Mouse (Mus musculus) lung, adult 2 months (tissue): Measurements from ENCODE around the gene Gm4756.

Experiments used
- CTCF ChIP-seq: fragments of 200-500 bp; IDR thresholded peaks from 2 replicates; pipeline ENCODE4 v1.5.1; 2011; ENCODE audit warnings: mild to moderate bottlenecking, low read length, control low read depth; ENCODE audit not compliant: insufficient read depth
- POLR2A ChIP-seq: fragments of 200-500 bp; IDR thresholded peaks from 2 replicates; pipeline ENCODE4 v1.6.1; 2011; ENCODE audit warnings: low read depth, mild to moderate bottlenecking, control low read depth, low read length, borderline replicate concordance; ENCODE audit errors: extremely low read depth

- TF ChIP-seq CTCF, result no peak
- no peak for TF ChIP-seq POLR2A
Observed at GRCm38 (mm10) chr12:72620856-72621255, 28.6 kb downstream of the Gm4756 start.
